Mouse (Mus musculus) intestine, postnatal 0 days (tissue): ENCODE results near the gene Stk32b. TPM values are rescaled to one million over a fixed set of nuclear protein-coding genes. Genes with fewer than 3 reads are reported as not detected.

Experiments
- ATAC-seq: fragments of 200-750 bp; cut with Nextera tagmentation; 2 replicates; pipeline ENCODE4 v1.8.0; 2017; ENCODE audit warnings: mild to moderate bottlenecking, moderate TSS enrichment, moderate library complexity
- H3K27ac ChIP-seq: fragments of 300-500 bp; sonication (generic); 2 replicates; pipeline ENCODE4 v1.5.1; 2014; ENCODE audit warnings: mild to moderate bottlenecking, low read depth, low read length, moderate library complexity
- H3K27me3 ChIP-seq: fragments of 300-500 bp; sonication (generic); replicated peaks from 2 replicates; pipeline ENCODE4 v1.6.1; 2014; ENCODE audit warnings: low read length, mixed read lengths; ENCODE audit not compliant: control insufficient read depth, insufficient read depth
- H3K36me3 ChIP-seq: fragments of 300-500 bp; sonication (generic); 2 replicates; pipeline ENCODE4 v1.6.1; 2014; ENCODE audit warnings: mild to moderate bottlenecking, moderate library complexity; ENCODE audit not compliant: control insufficient read depth, insufficient read depth
- H3K4me1 ChIP-seq: fragments of 300-500 bp; sonication (generic); replicated peaks from 2 replicates; pipeline ENCODE4 v1.6.1; 2014; ENCODE audit warnings: antibody characterized with exemption, low read length, mixed read lengths; ENCODE audit not compliant: control insufficient read depth, insufficient read depth
- H3K4me2 ChIP-seq: fragments of 300-500 bp; sonication (generic); replicated peaks from 2 replicates; pipeline ENCODE4 v1.6.1; 2014; ENCODE audit warnings: low read depth, mild to moderate bottlenecking, moderate library complexity
- H3K4me3 ChIP-seq: fragments of 300-500 bp; sonication (generic); 2 replicates; pipeline ENCODE4 v1.5.1; 2014; ENCODE audit warnings: low read depth, low read length
- H3K9ac ChIP-seq: fragments of 300-500 bp; sonication (generic); 2 replicates; pipeline ENCODE4 v1.6.1; 2014; ENCODE audit warnings: mild to moderate bottlenecking, low read depth, low read length
- H3K9me3 ChIP-seq: fragments of 300-500 bp; sonication (generic); 2 replicates; pipeline ENCODE4 v1.6.1; 2016; ENCODE audit warnings: mixed run types; ENCODE audit not compliant: control insufficient read depth
- CTCF ChIP-seq: sonication (generic); IDR thresholded peaks from 2 replicates; pipeline ENCODE4 v1.5.1; 2016; ENCODE audit warnings: low read depth, mild to moderate bottlenecking, control low read depth, antibody characterized with exemption, moderate library complexity
- WGBS: fragments of 180-500 bp; shearing (Covaris S2); extraction: QIAGEN DNeasy Blood & Tissue Kit; methylation state at CpG from one replicate; pipeline ENCODE4 v1.1.7; 2014; 5-methylcytosine and 5-hydroxymethylcytosine counted together
- polyA plus RNA-seq: library from polyadenylated mRNA; unstranded; fragments of >200 nt; fragmentation: Nextera tagmentation; extraction: Ambion mirVana; gene quantifications from 2 replicates; pipeline ENCODE4 v1.2.1, GENCODE M21; 2015

Stk32b gene
- polyA plus RNA-seq, 1 experiment from 2014 or later = 0.50 TPM

DNA sequence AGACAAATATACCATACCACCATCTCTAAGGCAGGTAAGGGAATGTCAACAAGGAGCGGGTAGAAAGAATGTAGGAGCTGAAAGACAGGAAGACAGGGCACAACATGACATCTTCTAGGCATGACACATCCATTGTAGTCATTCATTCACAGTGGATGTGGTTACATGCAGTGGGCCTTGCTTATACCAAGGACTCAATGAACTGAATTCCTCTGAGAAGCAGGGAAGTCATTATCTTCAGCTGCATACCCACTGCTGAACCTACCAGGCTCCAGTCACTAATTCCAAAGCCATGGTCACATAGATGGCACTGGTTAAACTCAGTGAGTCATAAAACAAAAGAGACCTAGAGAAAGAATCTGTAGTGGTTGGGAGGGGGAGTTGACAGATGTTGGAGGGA is 105.1 kb downstream of the Stk32b start:
- ATAC-seq = no peak
- Histone ChIP-seq H3K4me1 (no peaks in the 10 kb centered on the region), H3K4me2 (no peak overlapping the region), H3K4me3 (no peak overlapping the region), H3K9ac (no peak overlapping the region), H3K36me3 (no peaks in the 10 kb centered on the region), H3K27ac (no peak overlapping the region), H3K9me3 (no peaks in the 10 kb centered on the region), H3K27me3 (no peaks in the 10 kb centered on the region)
- TF ChIP-seq CTCF = no peak
- WGBS = 79% methylated on average over 1 of the region's 1 CpGs

- H3K4me2 ChIP-seq = no peak overlapping the region
- H3K4me1 ChIP-seq = no peaks in the 10 kb centered on the region
- 82% methylated on average over 1 of the region's 1 CpGs for WGBS
Observed at GRCm38 (mm10) chr5:37599566-37599965, 117.4 kb downstream of the Stk32b start.

DNA sequence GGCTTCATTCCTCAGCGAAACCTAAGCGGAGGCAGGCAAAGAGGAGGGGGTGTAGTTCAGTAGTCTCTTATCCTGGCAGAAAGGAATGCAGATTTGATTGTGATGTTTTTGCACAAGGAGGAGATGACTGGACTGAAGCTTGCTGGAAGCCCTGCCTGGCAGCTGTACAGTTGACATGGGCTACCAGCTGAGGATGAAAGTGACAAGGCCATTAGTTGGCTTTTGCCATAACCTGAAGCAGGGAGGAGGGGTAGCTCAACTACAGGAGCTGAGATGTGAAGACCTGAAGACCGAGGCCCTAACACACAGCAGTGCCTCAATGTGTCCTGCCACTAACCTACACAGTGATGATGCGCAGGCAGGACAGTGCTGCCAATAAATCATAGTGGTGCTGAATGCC is 118.7 kb downstream of the Stk32b start:
- Histone ChIP-seq H3K36me3 (no peaks in the 10 kb centered on the region), H3K27me3 (no peaks in the 10 kb centered on the region), H3K4me2 (no peak overlapping the region), H3K4me3 (no peak overlapping the region), H3K27ac (no peak overlapping the region), H3K9ac (no peak overlapping the region), H3K4me1 (no peaks in the 10 kb centered on the region), H3K9me3 (no peaks in the 10 kb centered on the region)
- ATAC-seq = no peak
- no peak for TF ChIP-seq CTCF
- WGBS = 88% methylated on average over 4 of the region's 4 CpGs

More at GRCm38 (mm10) chr5:37599566-37599965, 117.4 kb downstream of the Stk32b start:
- Histone ChIP-seq H3K4me3 (no peak overlapping the region), H3K9me3 (no peaks in the 10 kb centered on the region), H3K9ac (no peak overlapping the region), H3K36me3 (no peaks in the 10 kb centered on the region), H3K27me3 (no peaks in the 10 kb centered on the region), H3K27ac (no peak overlapping the region)
- no peak for TF ChIP-seq CTCF
- no peak for ATAC-seq

DNA sequence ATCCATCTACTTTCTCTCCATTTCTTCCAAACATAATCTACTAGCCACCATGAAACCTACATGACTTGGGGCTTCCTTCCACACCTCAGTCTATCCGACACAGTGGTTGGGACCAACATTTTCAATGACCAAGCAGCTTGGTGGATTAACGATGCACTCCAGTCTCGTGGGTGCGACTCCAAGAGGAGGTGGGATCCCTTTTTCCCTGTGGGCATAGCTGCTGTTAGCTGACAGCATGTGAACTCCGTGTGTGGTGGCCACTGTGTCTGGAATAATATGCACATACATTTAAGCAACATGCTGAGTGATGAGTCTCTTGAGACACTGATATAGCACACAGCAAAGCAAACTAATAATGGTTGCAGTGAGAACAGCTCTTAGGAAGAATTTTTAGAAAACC is 124.6 kb downstream of the Stk32b start:
- H3K4me2 ChIP-seq = no peak overlapping the region
- ATAC-seq = no peak
- 83% methylated on average over 5 of the region's 5 CpGs for WGBS

GRCm38 (mm10) chr5:37587861-37588260 is 129.1 kb downstream of the Stk32b start:
- Histone ChIP-seq H3K9me3 (no peaks in the 10 kb centered on the region), H3K4me1 (no peaks in the 10 kb centered on the region), H3K27ac (no peak overlapping the region), H3K9ac (no peak overlapping the region), H3K27me3 (no peaks in the 10 kb centered on the region), H3K4me2 (no peak overlapping the region), H3K36me3 (no peaks in the 10 kb centered on the region), H3K4me3 (no peak overlapping the region)
- ATAC-seq = no peak
- WGBS = 63% methylated on average over 5 of the region's 5 CpGs
- TF ChIP-seq CTCF = no peak

More for the DNA sequence above, 124.6 kb downstream of the Stk32b start:
- H3K4me3 ChIP-seq = no peak overlapping the region
- H3K9ac ChIP-seq = no peak overlapping the region
- TF ChIP-seq CTCF = no peak
- no peaks in the 10 kb centered on the region for H3K9me3 ChIP-seq
- no peaks in the 10 kb centered on the region for H3K36me3 ChIP-seq
- no peak overlapping the region for H3K27ac ChIP-seq
- no peaks in the 10 kb centered on the region for H3K4me1 ChIP-seq
- no peaks in the 10 kb centered on the region for H3K27me3 ChIP-seq

DNA sequence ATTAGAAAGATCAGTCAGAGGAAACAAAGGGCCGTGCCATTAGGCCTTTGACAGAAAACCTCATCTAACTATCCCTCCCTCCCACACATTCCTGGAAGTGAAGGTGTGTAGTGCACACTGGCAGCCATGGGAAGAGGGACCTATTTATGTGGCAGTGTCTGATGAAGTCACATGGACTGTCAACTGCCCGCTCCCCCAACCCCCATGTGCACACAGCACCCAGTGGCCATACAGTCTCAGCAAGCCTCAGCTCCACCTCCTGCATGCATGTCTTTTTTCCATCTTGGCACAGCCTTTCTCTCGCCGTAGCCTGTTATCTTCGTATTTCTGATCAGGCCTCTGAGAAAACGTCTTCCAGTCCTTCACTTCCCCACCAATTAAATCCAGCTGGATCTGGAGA is 130.9 kb downstream of the Stk32b start:
- WGBS = 79% methylated on average over 6 of the region's 6 CpGs
- H3K27ac ChIP-seq = no peak overlapping the region
- TF ChIP-seq CTCF = no peak

GRCm38 (mm10) chr5:37575427-37575826 is 141.5 kb downstream of the Stk32b start:
- TF ChIP-seq CTCF = no peak
- Histone ChIP-seq H3K4me3 (no peak overlapping the region), H3K9ac (no peak overlapping the region), H3K27ac (no peak overlapping the region), H3K4me1 (no peaks in the 10 kb centered on the region), H3K27me3 (no peaks in the 10 kb centered on the region), H3K9me3 (no peaks in the 10 kb centered on the region), H3K4me2 (no peak overlapping the region), H3K36me3 (no peaks in the 10 kb centered on the region)
- WGBS = 57% methylated on average over 6 of the region's 6 CpGs
- ATAC-seq = no peak

More for the DNA sequence above, 130.9 kb downstream of the Stk32b start:
- H3K4me3 ChIP-seq = no peak overlapping the region
- no peak overlapping the region for H3K4me2 ChIP-seq
- no peaks in the 10 kb centered on the region for H3K36me3 ChIP-seq
- H3K9me3 ChIP-seq = no peaks in the 10 kb centered on the region
- no peak overlapping the region for H3K9ac ChIP-seq
- H3K27me3 ChIP-seq = no peaks in the 10 kb centered on the region
- no peaks in the 10 kb centered on the region for H3K4me1 ChIP-seq
- ATAC-seq = no peak
